Mouse (Mus musculus): ENCODE results near the gene Kirrel3. TPM values are rescaled to one million over a fixed set of nuclear protein-coding genes. Genes with fewer than 3 reads are reported as not detected.

Gene Kirrel3
- total RNA-seq, 2 experiments from 2014 or later, result 0.61 to 0.77 TPM

GRCm38 (mm10) chr9:34624021-34624420, 138.3 kb downstream of the Kirrel3 start:
- no peak for DNase-seq
- TF ChIP-seq CTCF (IDR thresholded peaks at IDR 0.05), result no peak
- no peak overlapping the region for H3K27ac ChIP-seq
- no peak overlapping the region for H3K4me3 ChIP-seq
- intact Hi-C loops (cut with DNase I), result no loop called here

- Histone ChIP-seq H3K4me3 (no peak overlapping the region), H3K27ac (no peak overlapping the region)
- TF ChIP-seq CTCF (IDR thresholded peaks at IDR 0.05), result no peak
- DNase-seq, result no peak
- intact Hi-C loops (cut with DNase I), result no loop called here
Observed at GRCm38 (mm10) chr9:34628841-34629240, 143.1 kb downstream of the Kirrel3 start.

GRCm38 (mm10) chr9:34635696-34636095, 150.0 kb downstream of the Kirrel3 start:
- no peak for DNase-seq
- Histone ChIP-seq H3K27ac (no peak overlapping the region), H3K4me3 (no peak overlapping the region)
- intact Hi-C loops (cut with DNase I), result no loop called here
- TF ChIP-seq CTCF (IDR thresholded peaks at IDR 0.05), result no peak

GRCm38 (mm10) chr9:34643917-34644316, 158.2 kb downstream of the Kirrel3 start:
- Histone ChIP-seq H3K4me3 (no peak overlapping the region), H3K27ac (no peak overlapping the region)
- DNase-seq, result no peak
- no peak for TF ChIP-seq CTCF (IDR thresholded peaks at IDR 0.05)
- intact Hi-C loops (cut with DNase I), result no loop called here

- no peak overlapping the region for H3K27ac ChIP-seq
- no peak for DNase-seq
- no peak for TF ChIP-seq CTCF (IDR thresholded peaks at IDR 0.05)
- intact Hi-C loops (cut with DNase I), result no loop called here
- no peak overlapping the region for H3K4me3 ChIP-seq
Observed at GRCm38 (mm10) chr9:34644392-34644791, 158.7 kb downstream of the Kirrel3 start.

- TF ChIP-seq CTCF (IDR thresholded peaks at IDR 0.05), result no peak
- Histone ChIP-seq H3K27ac (no peak overlapping the region), H3K4me3 (no peak overlapping the region)
- intact Hi-C loops (cut with DNase I), result no loop called here
- no peak for DNase-seq
Observed at GRCm38 (mm10) chr9:34646831-34647230, 161.1 kb downstream of the Kirrel3 start.

- no peak for TF ChIP-seq CTCF (IDR thresholded peaks at IDR 0.05)
- no peak overlapping the region for H3K4me3 ChIP-seq
- intact Hi-C loops (cut with DNase I), result no loop called here
- no peak overlapping the region for H3K27ac ChIP-seq
- no peak for DNase-seq
Observed at GRCm38 (mm10) chr9:34652278-34652677, 166.6 kb downstream of the Kirrel3 start.

GRCm38 (mm10) chr9:34653141-34653540, 167.4 kb downstream of the Kirrel3 start:
- Histone ChIP-seq H3K27ac (no peak overlapping the region), H3K4me3 (no peak overlapping the region)
- intact Hi-C loops (cut with DNase I), result no loop called here
- no peak for TF ChIP-seq CTCF (IDR thresholded peaks at IDR 0.05)
- DNase-seq, result no peak

GRCm38 (mm10) chr9:34660566-34660965, 174.9 kb downstream of the Kirrel3 start:
- peak; percentile 39; the same call in 1 of the 2 replicates for TF ChIP-seq CTCF (IDR thresholded peaks at IDR 0.05)
- DNase-seq, result no peak
- no peak overlapping the region for H3K4me3 ChIP-seq
- no peak overlapping the region for H3K27ac ChIP-seq
- intact Hi-C loops (cut with DNase I), result no loop called here

- Histone ChIP-seq H3K27ac (no peak overlapping the region), H3K4me3 (no peak overlapping the region)
- DNase-seq, result no peak
- intact Hi-C loops (cut with DNase I), result no loop called here
- TF ChIP-seq CTCF (IDR thresholded peaks at IDR 0.05), result no peak
Observed at GRCm38 (mm10) chr9:34663412-34663811, 177.7 kb downstream of the Kirrel3 start.

- Histone ChIP-seq H3K4me3 (no peak overlapping the region), H3K27ac (no peak overlapping the region)
- intact Hi-C loops (cut with DNase I), result no loop called here
- no peak for TF ChIP-seq CTCF (IDR thresholded peaks at IDR 0.05)
- DNase-seq, result no peak
Observed at GRCm38 (mm10) chr9:34665361-34666129, 179.9 kb downstream of the Kirrel3 start.

GRCm38 (mm10) chr9:34667182-34667581, 181.5 kb downstream of the Kirrel3 start:
- Histone ChIP-seq H3K27ac (no peak overlapping the region), H3K4me3 (no peak overlapping the region)
- intact Hi-C loops (cut with DNase I), result no loop called here
- no peak for TF ChIP-seq CTCF (IDR thresholded peaks at IDR 0.05)
- DNase-seq, result no peak

GRCm38 (mm10) chr9:34670906-34671305, 185.2 kb downstream of the Kirrel3 start:
- intact Hi-C loops (cut with DNase I), result no loop called here
- H3K4me3 ChIP-seq, result no peak overlapping the region
- TF ChIP-seq CTCF (IDR thresholded peaks at IDR 0.05), result no peak
- H3K27ac ChIP-seq, result no peak overlapping the region
- DNase-seq, result no peak

GRCm38 (mm10) chr9:34686798-34687197, 201.1 kb downstream of the Kirrel3 start:
- no peak overlapping the region for H3K27ac ChIP-seq

More at GRCm38 (mm10) chr9:34686798-34687197, 201.1 kb downstream of the Kirrel3 start:
- no peak for TF ChIP-seq CTCF (IDR thresholded peaks at IDR 0.05)
- intact Hi-C loops (cut with DNase I), result no loop called here
- DNase-seq, result no peak
- no peak overlapping the region for H3K4me3 ChIP-seq
